Mouse (Mus musculus): ENCODE data around the gene Prl7a1. TPM values are rescaled to one million over a fixed set of nuclear protein-coding genes. Genes with fewer than 3 reads are reported as not detected.

Gene Prl7a1
- not detected for polyA plus RNA-seq (2014; fragmentation: Illumina TruSeq; extraction: RNeasy Lipid Tissue Mini Kit (QIAGEN cat#74804); ENCODE audit: low read depth, low replicate concordance)

DNA sequence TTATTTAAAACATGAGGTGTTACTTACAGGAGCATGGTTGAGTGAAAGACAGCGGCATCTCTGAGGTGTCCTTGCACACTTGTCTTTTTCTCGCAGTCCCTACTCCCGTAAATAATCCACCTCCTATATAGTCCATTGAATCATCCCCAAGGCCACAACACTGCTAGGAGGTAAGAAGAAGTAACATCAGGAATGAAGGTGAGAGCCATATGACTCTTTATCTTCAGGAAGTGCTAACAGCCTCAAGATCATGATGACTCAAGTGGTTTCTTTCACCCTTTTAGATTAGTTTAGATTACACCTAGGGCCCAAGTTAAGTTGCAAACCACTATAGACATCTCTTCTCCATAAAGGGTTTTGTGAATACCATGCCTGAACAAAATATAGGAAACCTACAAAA, at the start of gene Prl7a1:
TSS of gene Prl7a1 (minus strand) at position 101 of the 400 bp plus-strand sequence.

DNA sequence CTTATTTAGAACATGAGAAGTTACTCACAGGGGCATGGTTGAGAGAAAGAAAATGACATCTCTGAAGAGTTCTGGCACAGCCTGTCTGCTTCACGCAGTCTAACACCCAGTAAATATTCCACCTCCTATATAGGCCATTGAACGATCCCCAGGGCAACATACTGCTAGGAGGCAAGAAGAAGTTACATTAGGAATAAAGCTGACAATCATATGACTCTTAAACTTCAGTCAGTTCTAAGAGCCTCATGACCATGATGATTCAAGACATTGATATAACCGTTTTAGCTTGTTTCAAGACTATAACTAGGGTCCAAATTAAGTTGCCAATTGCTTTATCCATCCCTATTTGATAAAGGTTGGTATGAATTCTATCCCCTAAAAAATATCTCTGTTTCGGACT, 25.6 kb upstream of the Prl7a1 start, which contains the start of gene Prl7a2:
TSS of gene Prl7a2 (minus strand) at position 101 of the 400 bp plus-strand sequence.

GRCm38 (mm10) chr13:27610482-27610881, 31.8 kb downstream of the Prl7a1 start, which contains the start of gene Prl7b1:
Prl7b1 (minus strand) TSS chr13:27610582.

Other genes starting within 250 kb of the Prl7a1 start
- gene Prl8a6, start 203.8 kb downstream of the Prl7a1 start, polyA plus RNA-seq (2014; fragmentation: Illumina TruSeq; extraction: RNeasy Lipid Tissue Mini Kit (QIAGEN cat#74804); ENCODE audit: low read depth, low replicate concordance), result not detected
- not detected for gene Prl8a8, start 129.3 kb downstream of the Prl7a1 start, polyA plus RNA-seq (2014; fragmentation: Illumina TruSeq; extraction: RNeasy Lipid Tissue Mini Kit (QIAGEN cat#74804); ENCODE audit: low read depth, low replicate concordance)
- not detected for gene Prl8a9, start 77.9 kb downstream of the Prl7a1 start, polyA plus RNA-seq (2014; fragmentation: Illumina TruSeq; extraction: RNeasy Lipid Tissue Mini Kit (QIAGEN cat#74804); ENCODE audit: low read depth, low replicate concordance)
- gene Prl8a1, start 60.3 kb downstream of the Prl7a1 start, polyA plus RNA-seq (2014; fragmentation: Illumina TruSeq; extraction: RNeasy Lipid Tissue Mini Kit (QIAGEN cat#74804); ENCODE audit: low read depth, low replicate concordance), result not detected
- not detected for gene Prl7b1, start 31.9 kb downstream of the Prl7a1 start, polyA plus RNA-seq (2014; fragmentation: Illumina TruSeq; extraction: RNeasy Lipid Tissue Mini Kit (QIAGEN cat#74804); ENCODE audit: low read depth, low replicate concordance)
- gene Prl7a2, start 25.5 kb upstream of the Prl7a1 start, polyA plus RNA-seq (2014; fragmentation: Illumina TruSeq; extraction: RNeasy Lipid Tissue Mini Kit (QIAGEN cat#74804); ENCODE audit: low read depth, low replicate concordance), result not detected
- not detected for gene Prl7d1, start 74.2 kb upstream of the Prl7a1 start, polyA plus RNA-seq (2014; fragmentation: Illumina TruSeq; extraction: RNeasy Lipid Tissue Mini Kit (QIAGEN cat#74804); ENCODE audit: low read depth, low replicate concordance)
- gene Prl7c1, start 138.3 kb upstream of the Prl7a1 start, polyA plus RNA-seq (2014; fragmentation: Illumina TruSeq; extraction: RNeasy Lipid Tissue Mini Kit (QIAGEN cat#74804); ENCODE audit: low read depth, low replicate concordance), result not detected
- not detected for gene Prl2a1, start 159.2 kb upstream of the Prl7a1 start, polyA plus RNA-seq (2014; fragmentation: Illumina TruSeq; extraction: RNeasy Lipid Tissue Mini Kit (QIAGEN cat#74804); ENCODE audit: low read depth, low replicate concordance)
- not detected for gene Prl2c1, start 206.8 kb upstream of the Prl7a1 start, polyA plus RNA-seq (2014; fragmentation: Illumina TruSeq; extraction: RNeasy Lipid Tissue Mini Kit (QIAGEN cat#74804); ENCODE audit: low read depth, low replicate concordance)